Mouse (Mus musculus): Measurements from ENCODE around the gene Ccdc60.
A peak's percentile ranks its signal among the peaks of the same experiment; 100 is the strongest.
"Not testable (repeated sequence)": the region's sequence is repeated elsewhere in the genome, so short reads cannot be mapped to it uniquely, and the experiment has no call there.

The Ccdc60 gene

DNA sequence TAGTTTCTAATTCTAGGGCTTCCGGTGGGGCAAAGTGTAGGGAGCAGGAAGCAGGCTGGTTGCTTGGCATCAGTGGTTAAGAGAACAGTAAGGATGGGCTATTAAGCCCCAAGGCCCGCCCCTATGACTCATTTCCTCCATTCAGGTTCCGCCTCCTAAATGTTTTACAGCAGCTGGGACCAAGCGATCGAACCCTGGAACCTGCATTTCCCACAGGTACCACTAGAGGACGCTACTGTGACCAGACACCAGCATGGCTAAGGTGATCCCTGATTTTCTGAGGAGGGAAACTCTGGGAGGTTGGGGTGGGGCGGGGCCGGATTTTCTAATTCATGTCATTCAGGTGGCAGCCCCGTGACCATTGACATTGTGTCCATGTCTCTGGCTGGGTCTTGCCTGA, 96.1 kb downstream of the Ccdc60 start:
- DNase-seq (ENCODE audit: low read depth) = no peak

DNA sequence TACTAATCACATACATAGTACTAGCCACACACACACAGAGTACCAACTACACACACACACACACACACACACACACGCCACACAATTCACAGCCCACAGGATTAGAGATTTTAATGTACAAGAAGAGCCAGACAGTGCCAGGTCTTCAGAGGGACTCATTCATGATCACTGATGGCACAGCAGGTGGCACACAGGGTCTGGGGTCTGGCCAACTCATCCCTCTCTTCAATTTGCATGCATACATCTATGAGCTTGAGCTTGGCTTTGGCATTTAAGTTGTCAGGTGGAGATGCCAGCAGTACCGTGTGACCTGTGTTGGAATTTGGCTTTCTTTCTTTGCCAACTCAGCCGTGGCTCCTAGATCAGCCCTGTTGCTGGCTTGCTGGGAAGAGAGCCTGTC, 97.2 kb downstream of the Ccdc60 start:
- DNase-seq (ENCODE audit: low read depth) = no peak

DNA sequence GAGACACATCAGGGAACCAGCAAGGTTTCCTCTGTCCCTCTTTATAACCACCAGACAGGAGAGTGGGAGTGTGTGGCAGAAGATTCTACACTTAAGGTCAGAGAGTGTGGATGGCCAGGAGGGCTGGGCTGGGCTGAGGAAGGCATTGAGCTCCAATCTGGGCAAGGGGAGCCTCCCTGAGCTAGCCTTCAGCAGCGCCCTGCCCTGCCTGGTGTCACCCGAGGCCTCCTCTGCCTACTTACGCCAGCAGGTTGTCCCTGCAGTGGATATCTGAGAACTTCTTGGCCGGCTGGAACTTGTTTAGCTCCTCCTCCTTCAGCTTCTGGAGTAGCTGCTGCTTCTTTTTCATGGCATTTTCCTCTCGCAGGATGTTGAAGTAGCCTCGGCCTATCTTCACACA, 99.0 kb downstream of the Ccdc60 start:
- DNase-seq (ENCODE audit: low read depth) = no peak

DNA sequence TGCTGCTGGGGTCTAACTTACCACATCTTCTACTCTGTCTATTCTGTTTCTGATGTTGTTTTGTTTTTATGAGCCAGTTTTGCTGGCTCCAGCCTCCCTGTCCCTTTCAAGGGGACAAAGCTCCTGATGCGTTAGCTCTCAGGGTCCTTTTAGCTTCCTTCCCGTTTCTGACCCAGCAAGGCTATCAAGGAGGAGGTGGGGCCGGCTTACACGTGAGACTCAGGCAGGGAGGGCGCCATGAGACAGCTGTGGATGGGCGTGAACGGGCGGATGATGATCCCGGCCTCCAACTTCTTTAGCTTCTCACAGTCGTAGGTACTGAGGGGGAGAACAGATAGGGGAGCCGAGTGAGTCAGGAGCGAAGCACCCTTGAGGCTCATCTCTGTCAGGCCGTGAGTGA, 108.2 kb downstream of the Ccdc60 start:
- DNase-seq (ENCODE audit: low read depth) = no peak

DNA sequence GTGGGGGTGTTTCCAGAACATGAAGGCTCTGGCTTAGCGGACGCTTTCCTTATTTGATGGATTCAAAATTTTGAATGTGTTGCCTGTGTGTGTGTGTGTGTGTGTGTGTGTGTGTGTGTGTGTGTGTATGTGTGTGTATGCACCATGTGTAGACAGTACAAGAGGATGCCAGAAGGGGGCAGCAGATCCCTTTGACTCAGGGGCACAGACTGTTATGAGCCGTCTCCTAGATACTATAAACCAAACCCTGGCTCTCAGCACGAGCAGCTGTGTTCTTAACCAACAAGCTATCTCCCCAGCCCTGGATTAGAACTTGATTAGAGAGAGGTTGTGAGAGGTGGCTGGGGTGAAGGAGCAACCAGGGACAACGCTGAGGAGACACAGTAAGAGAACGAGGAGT, 117.1 kb downstream of the Ccdc60 start:
- DNase-seq (ENCODE audit: low read depth) = no peak

DNA sequence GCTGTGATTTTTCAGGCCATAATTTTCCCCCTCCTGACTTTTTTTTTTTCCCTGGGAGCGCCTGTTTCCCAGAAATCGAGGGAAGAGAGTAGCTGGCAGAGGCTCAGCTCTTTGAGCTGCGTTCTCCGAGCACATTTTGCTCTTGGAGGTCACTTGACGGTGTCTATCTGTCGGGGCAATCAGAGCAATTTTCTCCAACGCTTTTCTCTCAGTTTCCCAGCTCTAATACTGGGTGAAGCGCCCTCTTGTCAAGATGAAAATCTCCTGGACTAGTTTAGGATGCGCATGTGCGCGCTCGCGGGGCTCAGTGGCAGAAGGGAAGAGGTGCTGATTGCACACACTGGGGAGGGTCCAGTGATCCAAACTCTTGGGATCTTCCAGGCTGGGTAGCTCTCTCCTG, 121.8 kb downstream of the Ccdc60 start:
- no peak for DNase-seq (ENCODE audit: low read depth)

DNA sequence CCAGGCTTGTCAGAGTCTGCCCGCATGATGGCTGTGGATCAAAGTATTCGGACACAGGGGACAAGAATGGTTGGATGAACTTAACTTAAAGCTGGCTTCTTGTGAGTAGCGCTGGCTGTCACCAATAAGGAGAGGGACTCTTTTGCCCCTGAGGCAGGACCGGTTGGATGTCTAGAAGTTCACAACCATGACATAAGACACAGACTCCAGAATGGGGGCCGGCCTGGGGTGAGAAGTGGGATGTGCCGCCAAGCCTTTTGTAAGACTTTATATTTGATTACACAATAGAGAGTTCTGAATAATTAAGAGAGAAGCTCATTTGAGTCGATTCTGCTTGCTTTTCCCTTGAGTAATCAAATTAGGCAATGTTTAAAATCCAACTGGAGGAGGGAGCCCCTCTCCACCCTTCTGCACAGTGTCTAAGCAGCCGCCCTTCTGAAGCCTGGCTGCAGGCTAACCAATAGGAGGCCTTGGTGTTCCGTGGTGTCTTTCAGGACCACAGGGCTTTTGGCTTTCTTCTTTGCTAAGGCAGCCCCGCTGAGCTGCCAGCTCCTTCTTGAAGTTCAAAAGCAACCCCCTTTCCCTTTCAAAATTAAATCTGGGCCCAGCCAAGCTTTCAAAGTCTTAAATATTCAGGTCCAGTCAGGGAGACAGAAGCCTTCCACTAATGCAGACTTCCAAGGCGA, 123.4 kb downstream of the Ccdc60 start:
- no peak for DNase-seq (ENCODE audit: low read depth)

DNA sequence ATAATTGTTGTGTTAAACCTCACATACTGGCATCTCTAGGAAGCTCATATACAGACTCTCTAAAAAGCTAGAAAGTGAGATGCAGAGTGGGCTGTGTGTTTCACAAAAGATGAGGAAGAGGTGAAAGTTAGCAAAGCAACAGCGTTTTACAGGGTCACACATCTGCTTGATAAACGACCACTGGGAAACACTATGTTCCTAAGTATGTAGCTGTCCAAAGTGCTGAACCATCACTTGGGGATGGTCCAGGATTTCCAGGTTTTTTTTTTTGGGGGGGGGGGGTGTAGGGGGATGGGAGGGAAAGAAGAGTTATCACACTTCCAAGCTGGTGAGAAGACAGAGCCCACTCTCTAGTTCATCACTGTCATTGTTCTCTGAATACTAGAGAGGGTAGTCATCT, 134.0 kb downstream of the Ccdc60 start:
- DNase-seq (ENCODE audit: low read depth) = no peak

DNA sequence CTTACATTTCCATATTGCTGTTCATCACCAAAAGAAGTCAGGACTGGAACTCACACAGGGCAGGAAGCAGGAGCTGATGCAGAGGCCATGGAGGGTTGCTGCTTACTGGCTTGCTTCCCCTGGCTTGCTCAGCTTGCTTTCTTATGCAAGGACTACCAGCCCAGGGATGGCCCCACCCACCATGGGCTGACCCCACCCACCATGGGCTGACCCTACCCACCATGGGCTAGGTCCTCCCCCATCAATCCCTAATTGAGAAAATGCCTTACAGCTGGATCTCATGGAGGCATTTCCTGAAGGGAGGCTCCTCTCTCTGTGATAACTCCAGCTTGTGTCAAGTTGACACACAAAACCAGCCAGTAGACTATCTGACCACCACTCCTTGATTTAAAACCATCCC, 142.3 kb downstream of the Ccdc60 start:
- DNase-seq (ENCODE audit: low read depth) = not testable (repeated sequence)

DNA sequence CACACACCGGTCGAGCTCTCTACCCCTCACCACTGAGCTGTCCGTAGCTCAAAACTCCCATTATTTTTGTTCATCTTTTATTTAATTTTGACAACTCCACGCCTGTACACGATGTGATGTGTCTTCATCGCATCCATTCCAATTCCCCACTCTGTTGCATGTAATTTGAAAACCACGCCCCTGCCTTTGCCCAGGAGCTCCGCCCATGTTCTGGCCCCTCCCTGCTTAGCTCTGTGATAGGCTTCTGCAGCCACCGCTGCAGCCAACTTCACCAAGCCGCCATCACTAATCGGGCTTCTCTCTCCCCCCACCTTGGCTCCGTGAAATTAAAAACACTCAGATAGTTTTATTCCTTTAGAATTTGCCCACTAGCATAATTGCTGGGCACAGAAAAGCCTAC, 144.1 kb downstream of the Ccdc60 start:
- DNase-seq (ENCODE audit: low read depth) = no peak

DNA sequence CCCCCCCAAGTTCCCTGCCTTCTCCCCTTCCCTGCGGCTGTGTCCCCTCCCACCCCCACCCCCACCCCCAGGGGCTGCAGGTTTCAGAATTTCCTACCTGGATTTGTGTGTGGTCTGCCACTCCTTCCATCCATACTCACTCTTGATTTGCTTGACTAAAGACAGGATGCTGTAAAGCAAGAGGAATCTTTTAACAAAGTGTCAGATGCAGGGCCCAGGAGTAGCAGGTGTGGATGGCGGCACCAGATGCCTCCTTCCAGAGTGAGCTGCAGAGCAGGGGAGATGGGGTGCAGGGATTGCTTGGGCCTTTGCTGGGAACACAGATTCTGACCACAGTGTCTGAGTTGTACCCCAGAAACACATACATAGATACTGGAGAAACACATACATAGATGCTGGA, 148.1 kb downstream of the Ccdc60 start:
- DNase-seq (ENCODE audit: low read depth) = no peak

DNA sequence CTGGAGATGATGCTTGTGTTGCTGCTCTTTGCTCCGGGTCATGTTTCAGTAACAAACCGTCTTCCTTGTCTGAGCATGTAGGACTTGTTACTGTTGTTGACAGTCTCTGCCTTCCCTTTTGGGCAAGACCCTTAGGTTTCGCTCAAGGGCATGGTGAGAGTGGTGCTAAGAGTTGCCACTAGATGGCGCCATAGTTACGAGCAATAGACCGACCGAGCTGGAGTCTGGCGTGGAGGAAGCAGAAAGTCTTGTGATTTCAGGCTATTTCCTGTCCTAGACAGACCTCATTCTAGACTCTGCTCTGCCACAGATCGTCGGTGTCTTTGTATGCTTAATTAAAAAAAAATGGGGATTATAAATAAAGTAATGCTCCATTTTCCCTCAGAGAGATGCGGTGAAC, 165.4 kb downstream of the Ccdc60 start:
- peak; percentile 83 for DNase-seq (ENCODE audit: low read depth)

DNA sequence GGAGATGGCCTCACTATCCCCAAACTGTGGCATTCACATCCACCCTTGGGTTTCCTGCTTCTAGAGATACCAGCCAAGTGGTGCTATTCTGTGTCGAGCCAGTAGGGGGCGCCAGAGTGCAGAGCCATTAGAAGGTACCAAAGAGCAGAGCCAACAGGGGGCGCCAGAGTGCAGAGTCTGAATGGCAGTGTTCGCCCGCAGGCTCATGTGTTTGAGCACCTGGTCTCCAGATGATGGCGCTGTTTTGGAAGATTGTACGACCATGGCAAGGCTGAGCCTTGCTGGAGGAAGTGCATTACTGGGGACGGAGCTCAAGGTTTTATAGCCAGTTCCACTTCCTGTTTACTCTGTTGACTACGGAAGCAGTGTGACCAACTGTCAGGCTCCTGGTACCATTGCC, 172.2 kb downstream of the Ccdc60 start:
- peak; percentile 81 for DNase-seq (ENCODE audit: low read depth)

DNA sequence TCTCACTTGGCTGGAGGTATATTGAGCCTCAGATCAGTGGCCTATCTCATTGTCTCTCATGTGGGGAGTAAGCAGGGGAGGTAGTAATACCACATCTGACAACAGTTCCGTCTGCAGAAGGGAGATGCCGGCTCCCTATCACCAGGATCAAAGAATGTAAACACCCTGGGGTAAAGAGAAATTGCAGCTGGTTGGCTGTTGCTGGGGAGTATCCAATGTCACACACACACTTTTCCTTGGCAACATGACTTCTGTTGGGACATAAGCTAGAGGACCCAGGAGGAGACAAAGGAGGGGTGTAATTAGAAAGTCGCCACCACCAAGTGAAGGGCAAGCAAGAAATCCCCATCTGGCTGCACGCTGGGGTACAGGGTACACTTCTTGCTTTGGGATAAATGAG, 172.7 kb downstream of the Ccdc60 start:
- DNase-seq (ENCODE audit: low read depth) = peak; percentile 17

DNA sequence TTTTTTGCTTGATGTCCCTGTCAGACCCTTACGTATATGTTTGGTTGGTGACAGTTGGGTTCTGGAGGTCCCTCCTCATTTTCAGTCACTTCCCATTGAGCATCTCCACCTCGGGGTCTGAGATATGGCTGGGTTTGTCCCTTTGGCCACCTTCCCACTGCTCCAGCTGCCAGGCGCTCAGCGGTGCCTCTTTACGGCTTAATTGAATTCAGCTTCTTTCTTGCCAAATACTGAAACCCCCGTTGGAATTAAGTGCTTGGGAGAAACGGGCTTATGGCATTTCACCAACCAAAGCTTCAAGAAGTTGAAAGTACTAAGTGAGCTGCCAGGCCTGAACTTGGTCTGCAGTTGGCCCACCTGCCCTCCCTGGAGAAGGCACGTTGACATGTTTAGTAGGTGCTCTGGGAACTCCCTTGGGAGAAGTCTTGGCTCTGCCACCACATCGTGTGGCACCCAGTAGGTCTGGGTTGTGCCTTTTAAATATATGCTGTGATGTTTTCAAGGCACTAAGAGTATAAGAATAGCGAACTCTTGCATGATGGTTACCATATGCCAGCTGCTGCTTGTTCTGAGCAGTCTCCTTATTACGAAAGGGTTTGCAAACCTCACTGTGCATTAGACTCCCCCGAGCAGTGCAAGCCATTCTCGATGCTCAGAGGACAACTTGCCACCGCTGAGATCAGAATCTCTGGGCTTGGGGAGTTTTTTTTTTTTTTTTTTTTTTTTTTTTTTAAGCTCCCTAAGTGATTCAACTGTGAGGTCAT, 173.5 kb downstream of the Ccdc60 start:
- no peak for DNase-seq (ENCODE audit: low read depth)

DNA sequence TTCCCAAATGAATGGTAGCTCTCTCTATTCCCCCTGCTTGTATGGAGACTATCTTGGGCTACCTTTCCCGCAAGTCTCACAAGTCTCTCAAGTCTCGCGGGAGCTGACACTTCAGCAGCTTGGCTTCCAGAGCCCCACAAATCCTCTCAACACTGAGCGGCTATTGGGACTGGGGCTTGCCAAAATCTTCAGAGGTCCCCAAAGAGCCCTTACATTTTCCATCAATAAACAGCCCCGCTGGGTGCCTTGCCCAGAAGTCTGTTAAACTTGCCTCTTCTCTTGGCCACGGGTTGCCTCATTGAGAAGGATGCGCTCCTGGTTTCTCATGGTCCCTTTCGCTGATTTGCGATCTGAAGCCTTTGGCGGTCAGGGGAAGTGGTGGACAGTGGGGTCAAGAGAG, 180.1 kb downstream of the Ccdc60 start:
- no peak for DNase-seq (ENCODE audit: low read depth)

DNA sequence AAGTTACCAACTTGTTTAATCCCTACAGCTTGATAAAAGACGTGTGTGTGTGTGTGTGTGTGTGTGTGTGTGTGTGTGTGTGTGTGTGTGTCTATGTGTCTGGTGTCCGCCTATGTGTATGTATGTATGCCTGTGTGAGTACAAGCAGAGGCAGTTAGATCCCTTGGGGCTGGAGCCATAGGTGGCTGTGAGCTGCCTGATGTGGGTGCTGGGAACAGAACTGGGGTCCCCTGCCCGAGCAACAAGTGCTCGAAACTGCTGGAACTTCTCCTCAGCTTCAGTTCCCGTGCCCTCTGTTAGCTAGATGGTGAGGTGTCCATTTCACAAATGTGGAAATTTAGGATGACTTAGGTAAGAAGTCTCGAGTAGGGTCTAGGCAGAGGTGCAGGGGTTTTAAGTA, 204.6 kb downstream of the Ccdc60 start:
- DNase-seq (ENCODE audit: low read depth) = no peak

DNA sequence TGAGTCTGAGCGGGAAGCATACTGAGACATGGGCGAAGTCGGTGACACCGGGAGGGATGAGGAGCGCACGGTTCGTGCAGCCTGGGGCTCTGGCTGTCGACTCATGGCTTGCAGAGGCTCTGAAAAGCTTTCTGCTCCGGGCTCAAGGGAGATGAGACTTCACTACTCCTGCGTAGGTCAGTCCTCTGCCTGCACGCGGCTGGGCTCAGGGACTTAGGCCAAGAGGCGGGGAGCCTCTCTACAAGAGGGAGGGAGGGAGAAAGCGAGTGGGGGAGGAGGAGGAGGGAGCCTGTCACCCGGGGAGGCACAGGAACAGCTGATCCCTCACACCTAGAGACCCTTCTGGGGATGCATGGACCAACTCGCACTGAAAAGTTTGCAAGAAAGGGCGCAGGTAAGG, 205.7 kb downstream of the Ccdc60 start, which contains the start of gene Tmem233:
Gene Tmem233 (minus strand): TSS at position 164 of the 400 bp plus-strand sequence.
- no peak for DNase-seq (ENCODE audit: low read depth)

DNA sequence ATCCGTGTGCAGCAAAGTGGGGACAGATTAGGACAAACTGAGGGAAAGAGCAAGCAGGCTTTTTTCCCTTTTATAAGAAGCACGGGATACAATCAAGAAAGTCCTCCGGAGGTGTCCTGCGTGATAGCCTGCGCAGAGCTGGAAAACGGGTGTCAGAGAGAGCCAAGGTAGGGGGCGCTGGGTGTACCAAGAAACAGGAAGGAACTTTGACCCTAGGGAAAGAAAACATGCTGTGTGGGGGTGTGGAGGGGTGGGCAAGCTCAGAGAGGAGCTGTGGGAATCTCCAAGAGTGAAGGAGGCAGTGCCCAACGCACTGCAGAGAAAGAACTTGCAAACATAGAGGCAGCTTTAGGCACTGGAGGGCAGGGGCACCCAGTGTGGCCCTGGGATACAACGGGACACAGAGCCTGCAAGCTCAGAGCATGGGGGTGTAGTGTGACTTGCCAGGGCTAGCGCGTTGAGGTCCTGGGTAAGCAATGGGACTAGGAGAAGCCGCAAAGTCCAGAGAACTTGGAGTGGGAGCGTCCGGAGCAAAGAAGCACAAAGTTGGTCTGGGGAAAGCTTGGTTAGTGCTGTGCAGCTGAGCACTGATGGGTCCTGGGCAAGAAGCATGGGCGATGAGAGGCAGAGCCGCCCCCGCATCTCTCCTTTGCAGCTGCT, 206.4 kb downstream of the Ccdc60 start:
- DNase-seq (ENCODE audit: low read depth) = no peak

DNA sequence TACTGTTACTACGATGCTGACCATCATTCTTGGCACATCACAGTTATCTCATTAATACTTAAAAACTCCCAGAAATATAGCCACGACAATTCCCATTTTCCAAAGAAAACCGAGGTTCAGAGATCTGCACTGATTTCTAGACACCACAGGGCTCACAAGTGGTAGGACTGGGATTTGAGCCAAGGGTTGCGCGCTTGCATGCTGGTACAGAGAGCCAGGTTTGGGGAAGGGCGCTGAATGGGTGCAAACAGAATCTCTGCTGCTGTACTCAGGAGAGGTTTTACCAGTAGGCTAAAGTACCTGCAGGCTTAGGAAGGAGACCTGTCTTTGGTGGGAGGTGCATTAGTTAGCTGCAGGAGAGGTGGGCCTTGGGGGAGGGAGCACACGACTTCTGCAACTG, 207.2 kb downstream of the Ccdc60 start:
- no peak for DNase-seq (ENCODE audit: low read depth)

DNA sequence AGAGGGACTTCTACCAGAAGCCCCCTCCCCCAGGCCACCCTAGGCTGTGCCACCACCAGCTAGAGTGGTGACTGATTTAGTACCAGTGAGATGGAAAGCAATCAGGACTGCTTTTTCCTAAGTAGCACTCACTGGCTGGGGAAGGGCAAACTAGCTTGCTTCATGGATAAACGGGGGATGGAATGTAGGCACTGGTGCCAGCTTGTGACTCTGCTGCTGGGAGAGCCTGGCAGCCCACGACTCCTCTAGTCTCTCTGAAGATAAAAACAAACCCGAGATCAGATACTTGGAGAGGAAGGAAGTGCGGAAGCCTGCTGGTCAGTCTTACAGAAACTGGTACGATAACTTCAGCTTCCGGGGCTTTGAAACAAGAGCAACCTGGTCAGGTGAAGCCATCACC, 208.0 kb downstream of the Ccdc60 start:
- peak; percentile 36 for DNase-seq (ENCODE audit: low read depth)
